Mouse (Mus musculus) brain, embryonic 18.5 days (tissue): ENCODE results near the gene Smarcc1.

ENCODE experiments used
- DNase-seq: peaks from one replicate; pipeline ENCODE4 v3.0.0-alpha.2; 2012; ENCODE audit warnings: low read depth, low spot score

Gene Smarcc1

DNA sequence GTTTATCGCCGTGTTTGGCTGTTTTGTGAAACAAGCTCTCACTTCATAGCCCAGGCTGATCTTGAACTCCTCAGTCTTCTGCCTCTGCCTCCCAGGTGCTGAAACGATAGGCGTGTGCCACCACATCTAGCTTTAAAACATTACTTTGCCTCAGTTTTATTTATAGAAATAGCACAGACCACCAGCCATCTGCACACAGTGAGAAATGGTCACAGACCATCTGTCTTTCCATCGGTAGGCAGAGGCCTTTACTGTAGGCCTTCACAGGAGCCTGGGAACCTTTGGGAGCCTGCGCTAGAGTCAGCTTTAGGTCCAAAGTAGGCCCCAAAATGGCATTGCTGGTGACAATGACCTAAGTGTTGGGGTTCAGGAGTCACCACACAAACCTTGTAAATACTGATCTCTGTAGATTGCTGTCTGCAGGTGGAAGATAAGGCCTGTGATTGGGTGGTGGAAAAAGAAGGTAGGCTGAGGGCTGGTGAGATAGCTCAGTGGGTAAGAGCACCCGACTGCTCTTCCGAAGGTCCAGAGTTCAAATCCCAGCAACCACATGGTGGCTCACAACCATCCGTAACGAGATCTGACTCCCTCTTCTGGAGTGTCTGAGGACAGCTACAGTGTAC lies 166.7 kb downstream of the Smarcc1 start:
- no peak for DNase-seq

DNA sequence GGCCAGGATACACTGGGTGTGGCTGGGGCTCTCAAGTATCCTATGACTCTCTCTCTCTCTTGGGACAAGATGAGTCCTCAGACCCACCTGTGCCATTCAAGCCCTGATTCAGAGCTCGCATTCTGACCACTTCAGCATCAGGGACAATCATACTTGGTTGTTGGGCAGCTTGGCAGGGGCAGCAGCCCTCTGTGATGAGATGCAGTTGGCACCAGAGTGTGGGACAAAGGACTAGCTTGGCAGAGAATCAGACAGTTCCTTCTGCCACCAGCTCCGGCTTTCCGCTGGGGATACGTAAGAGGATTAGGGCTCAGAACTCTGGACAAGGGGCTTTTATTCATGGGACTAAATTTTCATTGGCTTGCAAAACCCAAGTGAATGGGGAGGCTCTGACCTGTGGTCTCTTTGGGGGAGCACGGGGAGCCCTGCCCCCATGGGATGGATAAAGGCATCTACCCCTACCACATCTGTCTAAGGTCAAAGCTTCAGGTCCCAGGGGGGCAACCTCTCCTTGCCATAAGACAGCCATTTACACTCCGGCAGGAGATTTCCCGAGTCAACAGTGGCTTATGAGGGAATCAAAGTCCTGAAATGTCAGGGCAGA lies 169.9 kb downstream of the Smarcc1 start:
- DNase-seq = peak; percentile 62
